21 mouse cellular contexts compared by ENCODE assay signal in genomic region chr8:51409123-51409522, GRCm38 (mm10).
DNase-seq lines count a peak whose midpoint lies in the region; ATAC-seq and TF ChIP-seq lines count a peak whose summit lies in the region.
"Had no signal": no experiment of that assay in that cellular context is flagged by ENCODE, and none has a peak within 500 bp of the region (broad histone marks: within the 10 kb centered on the region; RNA-seq: fewer than 3 reads in every experiment).

No protein-coding gene starts in this region.

- H3K27me3 ChIP-seq in intestine, embryonic 16.5 days (replicated peaks; ENCODE audit: control insufficient read depth, insufficient read depth, low read length), result no peaks in the 10 kb centered on the region
- H3K27me3 ChIP-seq in intestine, postnatal 0 days (replicated peaks; ENCODE audit: control insufficient read depth, insufficient read depth, low read length), result no peaks in the 10 kb centered on the region
- H3K27me3 ChIP-seq in stomach, embryonic 14.5 days (ENCODE audit: control insufficient read depth, insufficient read depth, low read length), result no peaks in the 10 kb centered on the region
- no peaks in the 10 kb centered on the region for H3K27me3 ChIP-seq in stomach, embryonic 16.5 days (ENCODE audit: control insufficient read depth, insufficient read depth, low read length)
- no peaks in the 10 kb centered on the region for H3K27me3 ChIP-seq in hindbrain, embryonic 10.5 days (ENCODE audit: insufficient read depth, poor library complexity, severe bottlenecking)
- H3K27me3 ChIP-seq: embryonic facial prominence, embryonic 13.5 days; embryonic facial prominence, embryonic 15.5 days; forebrain, embryonic 13.5 days; forebrain, embryonic 15.5 days had no signal

- no peak overlapping the region for H3K27ac ChIP-seq in intestine, embryonic 16.5 days (ENCODE audit: low read length)
- H3K27ac ChIP-seq in intestine, postnatal 0 days (ENCODE audit: low read depth, low read length), result no peak overlapping the region
- H3K27ac ChIP-seq in stomach, embryonic 14.5 days (ENCODE audit: low read length), result no peak overlapping the region
- no peak overlapping the region; the same call in 1 of the 2 replicates for H3K27ac ChIP-seq in stomach, embryonic 16.5 days (ENCODE audit: low read length)
- no peak overlapping the region for H3K27ac ChIP-seq in hindbrain, embryonic 10.5 days
- H3K27ac ChIP-seq: embryonic facial prominence, embryonic 13.5 days; embryonic facial prominence, embryonic 15.5 days; forebrain, embryonic 13.5 days; forebrain, embryonic 15.5 days had no signal

- DNase-seq in hindbrain, embryonic 10.5 days (ENCODE audit: low spot score), result no peak
- DNase-seq: adrenal gland, adult 2 months; adrenal gland, postnatal 10 days; adrenal gland, postnatal 25 days; cerebellum, adult 11 months; cerebellum, adult 18-20 months; cerebellum, adult 8-10 months; cerebellum, adult 9-11 months; cerebellum, postnatal 14 days; cerebellum, postnatal 36 days; embryo, embryonic 11 days had no signal

- H3K36me3 ChIP-seq in intestine, embryonic 16.5 days (ENCODE audit: control insufficient read depth, insufficient read depth, low read length), result no peaks in the 10 kb centered on the region
- no peaks in the 10 kb centered on the region for H3K36me3 ChIP-seq in intestine, postnatal 0 days (ENCODE audit: control insufficient read depth, insufficient read depth)
- no peaks in the 10 kb centered on the region for H3K36me3 ChIP-seq in stomach, embryonic 14.5 days (ENCODE audit: control insufficient read depth, insufficient read depth, low read length)
- H3K36me3 ChIP-seq in stomach, embryonic 16.5 days (ENCODE audit: control insufficient read depth, insufficient read depth, low read length), result no peaks in the 10 kb centered on the region
- no peaks in the 10 kb centered on the region for H3K36me3 ChIP-seq in hindbrain, embryonic 10.5 days
- H3K36me3 ChIP-seq: embryonic facial prominence, embryonic 13.5 days; embryonic facial prominence, embryonic 15.5 days; forebrain, embryonic 15.5 days had no signal

- H3K4me2 ChIP-seq in intestine, embryonic 16.5 days (ENCODE audit: low read depth, low read length), result no peak overlapping the region
- no peak overlapping the region for H3K4me2 ChIP-seq in intestine, postnatal 0 days (replicated peaks; ENCODE audit: low read depth)
- H3K4me2 ChIP-seq in stomach, embryonic 14.5 days (replicated peaks; ENCODE audit: low read depth, low read length), result no peak overlapping the region
- no peak overlapping the region for H3K4me2 ChIP-seq in stomach, embryonic 16.5 days (ENCODE audit: low read depth, low read length)
- H3K4me2 ChIP-seq: embryonic facial prominence, embryonic 13.5 days; embryonic facial prominence, embryonic 15.5 days; forebrain, embryonic 13.5 days; forebrain, embryonic 15.5 days had no signal

- no peak overlapping the region for H3K4me3 ChIP-seq in intestine, embryonic 16.5 days (ENCODE audit: low read length)
- no peak overlapping the region for H3K4me3 ChIP-seq in intestine, postnatal 0 days (ENCODE audit: low read depth, low read length)
- H3K4me3 ChIP-seq in stomach, embryonic 14.5 days (ENCODE audit: low read depth, low read length), result no peak overlapping the region
- H3K4me3 ChIP-seq in stomach, embryonic 16.5 days (replicated peaks; ENCODE audit: low read length), result no peak overlapping the region
- no peak overlapping the region for H3K4me3 ChIP-seq in hindbrain, embryonic 10.5 days
- H3K4me3 ChIP-seq: embryonic facial prominence, embryonic 13.5 days; embryonic facial prominence, embryonic 15.5 days; forebrain, embryonic 13.5 days; forebrain, embryonic 15.5 days had no signal

- 0 out of 2 replicates have a peak, but pooled peaks have one; percentile 55 for ATAC-seq in intestine, embryonic 16.5 days
- ATAC-seq in intestine, postnatal 0 days, result no peak
- 0 out of 2 replicates have a peak, but pooled peaks have one; percentile 46 for ATAC-seq in stomach, embryonic 14.5 days (ENCODE audit: insufficient number of reproducible peaks, insufficient read depth, low FRiP score, low read depth)
- peak; percentile 78 for ATAC-seq in stomach, embryonic 16.5 days (ENCODE audit: insufficient read depth, low FRiP score)
- no peak for ATAC-seq in erythroblast, adult 5-6 weeks (replicated peaks; ENCODE audit: low FRiP score, poor library complexity, severe bottlenecking)
- ATAC-seq in megakaryocyte-erythroid progenitor cell, adult 5-6 weeks (replicated peaks; ENCODE audit: low FRiP score, low TSS enrichment, poor library complexity, severe bottlenecking), result no peak
- ATAC-seq: forebrain, embryonic 13.5 days; forebrain, embryonic 15.5 days had no signal

- H3K9ac ChIP-seq in intestine, embryonic 16.5 days (ENCODE audit: low read depth, low read length), result no peak overlapping the region
- no peak overlapping the region for H3K9ac ChIP-seq in intestine, postnatal 0 days (ENCODE audit: low read depth, low read length)
- no peak overlapping the region for H3K9ac ChIP-seq in stomach, embryonic 14.5 days (replicated peaks; ENCODE audit: low read depth, low read length)
- no peak overlapping the region for H3K9ac ChIP-seq in stomach, embryonic 16.5 days (ENCODE audit: low read length)
- H3K9ac ChIP-seq: embryonic facial prominence, embryonic 13.5 days; embryonic facial prominence, embryonic 15.5 days; forebrain, embryonic 13.5 days; forebrain, embryonic 15.5 days had no signal

- H3K4me1 ChIP-seq in intestine, embryonic 16.5 days (ENCODE audit: control insufficient read depth, insufficient read depth, low read length), result no peaks in the 10 kb centered on the region
- no peaks in the 10 kb centered on the region for H3K4me1 ChIP-seq in intestine, postnatal 0 days (replicated peaks; ENCODE audit: control insufficient read depth, insufficient read depth, low read length)
- H3K4me1 ChIP-seq in stomach, embryonic 14.5 days (ENCODE audit: control insufficient read depth, insufficient read depth, low read length), result no peaks in the 10 kb centered on the region
- H3K4me1 ChIP-seq in stomach, embryonic 16.5 days (ENCODE audit: control insufficient read depth, insufficient read depth, low read length), result no peaks in the 10 kb centered on the region
- no peaks in the 10 kb centered on the region for H3K4me1 ChIP-seq in hindbrain, embryonic 10.5 days (replicated peaks)
- H3K4me1 ChIP-seq: embryonic facial prominence, embryonic 13.5 days; embryonic facial prominence, embryonic 15.5 days; forebrain, embryonic 13.5 days; forebrain, embryonic 15.5 days had no signal

- no peak for TF ChIP-seq CTCF in intestine, postnatal 0 days (IDR thresholded peaks at IDR 0.05; ENCODE audit: low read depth)

- H3K9me3 ChIP-seq in intestine, embryonic 16.5 days (ENCODE audit: control insufficient read depth, low read length), result no peaks in the 10 kb centered on the region
- H3K9me3 ChIP-seq in intestine, postnatal 0 days (ENCODE audit: control insufficient read depth), result no peaks in the 10 kb centered on the region
- H3K9me3 ChIP-seq in stomach, embryonic 14.5 days (ENCODE audit: control insufficient read depth, low read depth, low read length), result no peaks in the 10 kb centered on the region
- no peaks in the 10 kb centered on the region for H3K9me3 ChIP-seq in stomach, embryonic 16.5 days (replicated peaks; ENCODE audit: control insufficient read depth, low read length)
- H3K9me3 ChIP-seq in hindbrain, embryonic 10.5 days, result no peaks in the 10 kb centered on the region
- H3K9me3 ChIP-seq: embryonic facial prominence, embryonic 13.5 days; embryonic facial prominence, embryonic 15.5 days; forebrain, embryonic 13.5 days; forebrain, embryonic 15.5 days had no signal

- WGBS in intestine, embryonic 16.5 days, result 38% methylated on average over 1 of the region's 1 CpGs
- WGBS in intestine, postnatal 0 days, result 26% methylated on average over 1 of the region's 1 CpGs
- 51% methylated on average over 1 of the region's 1 CpGs for WGBS in stomach, embryonic 14.5 days
- 25% methylated on average over 1 of the region's 1 CpGs for WGBS in stomach, embryonic 16.5 days
- 49% methylated on average over 1 of the region's 1 CpGs for WGBS in hindbrain, embryonic 10.5 days

Comparison
In these comparisons a context has a peak if more than half of its experiments do, and no peak if none do; other contexts are left out.
1. ATAC-seq: peak in intestine, embryonic 16.5 days (single experiment), stomach, embryonic 14.5 days (single experiment) and stomach, embryonic 16.5 days (single experiment); none in intestine, postnatal 0 days (single experiment), erythroblast, adult 5-6 weeks (single experiment) and megakaryocyte-erythroid progenitor cell, adult 5-6 weeks (single experiment).